9 mouse cellular contexts compared by ENCODE assay signal in genomic region chr11:43958241-43958975, GRCm38 (mm10). TPM values are rescaled to one million over a fixed set of nuclear protein-coding genes. Genes with fewer than 3 reads are reported as not detected.
DNase-seq lines count a peak whose midpoint lies in the region; ATAC-seq lines count a peak whose summit lies in the region.
"Had no signal": no experiment of that assay in that cellular context is flagged by ENCODE, and none has a peak within 500 bp of the region (broad histone marks: within the 10 kb centered on the region; RNA-seq: fewer than 3 reads in every experiment).

No protein-coding gene starts in this region.

- peak; percentile 18 to 37 for DNase-seq in adrenal gland, adult (ENCODE audit: inconsistent age in 2 of 2, low spot score in 1 of 2)
- no peak for DNase-seq in adrenal gland, adult 18-20 months (ENCODE audit: low spot score in 2 of 2)
- DNase-seq in kidney, adult 9 months, result peak; percentile 38
- DNase-seq in kidney, postnatal 25 days, result no peak
- DNase-seq in adipocyte (ENCODE audit: low spot score), result peak; percentile 10
- peak; percentile 58 for DNase-seq in lung, postnatal 10 days
- DNase-seq in natural killer cell, adult 2 months (ENCODE audit: low spot score in 2 of 2), result no peak
- DNase-seq: thymus, postnatal 36 days had no signal

- no peak for ATAC-seq in erythroblast, adult 5-6 weeks (replicated peaks; ENCODE audit: low FRiP score, poor library complexity, severe bottlenecking)

RNA-seq across cellular contexts. Expression of gene Adra1b, which starts 57.4 kb away (rescaled TPM):
- total RNA-seq in adrenal gland, adult 18-20 months (2021), result 1 to 10 TPM; 1.8 to 2.9 TPM
- not detected in 2 replicates for total RNA-seq in erythroblast, adult 5-6 weeks (2015; ENCODE audit: low replicate concordance)
- total RNA-seq in erythroblast, adult 5-6 weeks (2017; ENCODE audit: low replicate concordance), result 0.56 TPM in 1 of 2 replicates, not detected in the other

Comparison
In these comparisons a context has a peak if more than half of its experiments do, and no peak if none do; other contexts are left out.
1. DNase-seq: peak in adrenal gland, adult (2 of 2), kidney, adult 9 months (single experiment), adipocyte (single experiment) and lung, postnatal 10 days (single experiment); none in adrenal gland, adult 18-20 months (0 of 2), kidney, postnatal 25 days (0 of 2) and natural killer cell, adult 2 months (0 of 2).